Mouse (Mus musculus) kidney, adult 2 months (tissue): ENCODE measurements at regions not wholly inside any gene's neighbourhood (a gene's known extent, or its start where the extent isn't known, plus 50 kb on each side); places are given as distances from the start of the nearest gene placed in this dataset.

Experiments used
- CTCF ChIP-seq: fragments of 200-500 bp; conservative IDR thresholded peaks from 2 replicates; pipeline ENCODE4 v1.5.1; 2011; ENCODE audit warnings: low read depth, mild to moderate bottlenecking, control low read depth, low read length, moderate library complexity, mixed read lengths; ENCODE audit not compliant: insufficient read depth, insufficient read length
- POLR2A ChIP-seq: fragments of 200-500 bp; IDR thresholded peaks from one replicate; pipeline ENCODE4 v1.6.1; 2011; ENCODE audit warnings: low read depth, low read length, control low read depth

- no peak for TF ChIP-seq CTCF
- TF ChIP-seq POLR2A = no peak
These were observed 180.5 kb downstream of the Gxylt1 start for GRCm38 (mm10) chr15:93094202-93095135.
